Mouse (Mus musculus): ENCODE data around the gene Psmd6. TPM values are rescaled to one million over a fixed set of nuclear protein-coding genes. Genes with fewer than 3 reads are reported as not detected.

Psmd6 gene
- polyA plus RNA-seq (2012; rRNA removed), result 86.8 and 93.1 TPM in 2 replicates

DNA sequence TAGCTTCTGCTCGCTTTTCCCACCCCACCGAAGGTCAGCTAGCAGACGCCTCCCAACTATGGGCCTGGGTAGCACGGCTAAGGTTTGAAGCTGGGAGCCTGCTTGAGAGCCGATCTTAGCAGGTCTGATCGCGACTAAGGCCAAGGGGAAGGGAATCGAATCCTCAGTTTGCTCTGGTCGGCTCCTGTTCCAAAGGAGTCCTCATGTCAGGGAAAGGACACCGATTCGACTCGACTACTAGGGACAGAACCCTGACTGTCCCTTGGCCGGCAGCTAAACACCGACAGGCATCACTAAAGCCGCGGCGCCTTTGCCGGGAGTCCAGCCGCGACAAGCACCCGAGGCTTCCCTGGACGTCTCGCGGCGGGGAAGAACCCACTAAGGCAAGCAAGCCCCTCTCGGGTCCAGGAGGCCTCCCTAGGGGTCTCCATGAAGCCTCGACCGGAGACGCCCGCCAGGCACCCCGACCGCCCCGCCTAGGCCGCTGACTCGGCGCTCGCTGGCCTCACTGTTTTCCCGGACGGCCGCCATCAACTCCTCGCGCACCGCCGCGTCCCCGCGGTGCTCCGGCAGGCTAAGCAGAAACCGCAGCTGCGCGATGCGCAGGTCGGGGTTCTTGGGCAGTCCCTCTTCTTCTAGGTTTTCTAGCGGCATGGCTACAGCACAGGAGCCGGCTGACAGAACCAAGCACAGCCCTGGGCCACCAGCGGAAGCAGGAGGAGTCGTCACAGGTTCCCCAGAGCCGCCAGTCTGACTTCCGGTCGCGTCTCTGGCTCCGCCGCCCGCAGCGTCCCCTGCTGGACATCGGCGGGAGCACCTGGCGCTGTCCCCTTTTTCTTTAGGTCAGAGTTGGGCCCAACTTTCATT, at the start of gene Psmd6:
TSS of gene Psmd6 (minus strand) at position 755 of the 867 bp plus-strand sequence.
- Histone ChIP-seq H3K4me1 (ENCODE audit: control insufficient read depth, insufficient read depth, low read length) (peaks cover 3% of the 10 kb centered on the region; the same call in 1 of the 2 replicates), H3K4me3 (ENCODE audit: insufficient read depth, low read length) (peak within 1 kb of the TSS; percentile 74), H3K27ac (ENCODE audit: insufficient read depth, low read length) (peak within 1 kb of the TSS; percentile 92)
- peak; percentile 72 for TF ChIP-seq POLR2A (IDR thresholded peaks at IDR 0.05; ENCODE audit: extremely low read depth, insufficient read depth, low read length)
- peak; percentile 66 for TF ChIP-seq CTCF (IDR thresholded peaks at IDR 0.05; ENCODE audit: extremely low read depth, insufficient read depth, low read length)

GRCm38 (mm10) chr14:14110710-14111109, 10.1 kb downstream of the Psmd6 start:
- TF ChIP-seq CTCF (IDR thresholded peaks at IDR 0.05; ENCODE audit: extremely low read depth, insufficient read depth, low read length) (no peak), POLR2A (IDR thresholded peaks at IDR 0.05; ENCODE audit: extremely low read depth, insufficient read depth, low read length) (no peak)
- Histone ChIP-seq H3K27ac (ENCODE audit: insufficient read depth, low read length) (no peak overlapping the region), H3K4me3 (ENCODE audit: insufficient read depth, low read length) (no peak overlapping the region), H3K4me1 (ENCODE audit: control insufficient read depth, insufficient read depth, low read length) (no peaks in the 10 kb centered on the region)

DNA sequence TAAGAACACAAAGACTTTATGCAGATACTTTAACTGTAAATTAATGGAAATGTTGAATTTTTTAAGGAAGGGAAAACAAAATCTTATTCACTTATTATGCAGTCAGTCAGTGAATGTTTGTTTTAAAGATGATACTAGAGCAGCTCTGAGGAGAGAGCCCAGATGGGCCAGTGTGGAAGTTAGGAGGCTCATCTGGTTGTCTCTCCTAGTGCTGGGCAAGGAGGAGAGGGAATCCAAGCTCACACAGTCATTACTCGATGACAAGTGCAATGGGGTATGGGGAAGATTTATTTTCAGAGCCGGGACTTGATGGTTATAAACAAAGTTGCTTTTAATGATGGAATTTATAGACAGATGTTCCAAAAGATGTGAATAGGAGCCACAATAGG, 15.9 kb downstream of the Psmd6 start:
- Histone ChIP-seq H3K4me1 (ENCODE audit: control insufficient read depth, insufficient read depth, low read length) (no peaks in the 10 kb centered on the region; the same call in 1 of the 2 replicates), H3K4me3 (ENCODE audit: insufficient read depth, low read length) (no peak overlapping the region), H3K27ac (ENCODE audit: insufficient read depth, low read length) (no peak overlapping the region)
- no peak for TF ChIP-seq POLR2A (IDR thresholded peaks at IDR 0.05; ENCODE audit: extremely low read depth, insufficient read depth, low read length)
- TF ChIP-seq CTCF (IDR thresholded peaks at IDR 0.05; ENCODE audit: extremely low read depth, insufficient read depth, low read length), result no peak

GRCm38 (mm10) chr14:14104213-14104929, 16.4 kb downstream of the Psmd6 start:
- no peak overlapping the region for H3K4me3 ChIP-seq (ENCODE audit: insufficient read depth, low read length)
- no peak for TF ChIP-seq POLR2A (IDR thresholded peaks at IDR 0.05; ENCODE audit: extremely low read depth, insufficient read depth, low read length)
- TF ChIP-seq CTCF (IDR thresholded peaks at IDR 0.05; ENCODE audit: extremely low read depth, insufficient read depth, low read length), result no peak

DNA sequence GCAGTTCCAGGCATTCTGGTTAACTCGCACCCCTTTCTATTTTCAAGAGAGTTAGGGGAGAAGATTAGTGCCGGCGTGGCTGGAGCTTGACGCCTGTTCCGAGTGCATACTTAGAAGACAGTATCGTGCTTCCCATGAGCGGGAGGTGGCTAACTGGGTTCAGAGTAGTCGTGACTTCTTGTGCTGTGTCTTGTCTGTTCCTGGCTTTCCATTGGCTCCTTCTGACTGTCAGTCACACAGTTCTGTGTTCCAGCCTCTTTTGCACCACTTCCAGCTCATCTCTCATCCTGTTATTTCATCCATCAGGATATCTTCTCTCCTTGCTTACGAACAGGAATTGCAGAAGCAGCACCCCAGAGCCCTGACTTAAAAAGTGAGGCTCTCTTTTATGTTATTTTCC, 19.5 kb downstream of the Psmd6 start:
- no peak overlapping the region for H3K27ac ChIP-seq (ENCODE audit: insufficient read depth, low read length)
- peaks cover 3% of the 10 kb centered on the region; the same call in 1 of the 2 replicates for H3K4me1 ChIP-seq (ENCODE audit: control insufficient read depth, insufficient read depth, low read length)
- no peak overlapping the region for H3K4me3 ChIP-seq (ENCODE audit: insufficient read depth, low read length)
- TF ChIP-seq CTCF (IDR thresholded peaks at IDR 0.05; ENCODE audit: extremely low read depth, insufficient read depth, low read length), result no peak
- TF ChIP-seq POLR2A (IDR thresholded peaks at IDR 0.05; ENCODE audit: extremely low read depth, insufficient read depth, low read length), result no peak

More at GRCm38 (mm10) chr14:14104213-14104929, 16.4 kb downstream of the Psmd6 start:
- Histone ChIP-seq H3K27ac (ENCODE audit: insufficient read depth, low read length) (no peak overlapping the region), H3K4me1 (ENCODE audit: control insufficient read depth, insufficient read depth, low read length) (no peaks in the 10 kb centered on the region; the same call in 1 of the 2 replicates)

GRCm38 (mm10) chr14:14100773-14101280, 20.0 kb downstream of the Psmd6 start:
- TF ChIP-seq CTCF (IDR thresholded peaks at IDR 0.05; ENCODE audit: extremely low read depth, insufficient read depth, low read length), result no peak
- no peak for TF ChIP-seq POLR2A (IDR thresholded peaks at IDR 0.05; ENCODE audit: extremely low read depth, insufficient read depth, low read length)
- Histone ChIP-seq H3K27ac (ENCODE audit: insufficient read depth, low read length) (no peak overlapping the region), H3K4me3 (ENCODE audit: insufficient read depth, low read length) (no peak overlapping the region), H3K4me1 (ENCODE audit: control insufficient read depth, insufficient read depth, low read length) (peaks cover 3% of the 10 kb centered on the region; the same call in 1 of the 2 replicates)

DNA sequence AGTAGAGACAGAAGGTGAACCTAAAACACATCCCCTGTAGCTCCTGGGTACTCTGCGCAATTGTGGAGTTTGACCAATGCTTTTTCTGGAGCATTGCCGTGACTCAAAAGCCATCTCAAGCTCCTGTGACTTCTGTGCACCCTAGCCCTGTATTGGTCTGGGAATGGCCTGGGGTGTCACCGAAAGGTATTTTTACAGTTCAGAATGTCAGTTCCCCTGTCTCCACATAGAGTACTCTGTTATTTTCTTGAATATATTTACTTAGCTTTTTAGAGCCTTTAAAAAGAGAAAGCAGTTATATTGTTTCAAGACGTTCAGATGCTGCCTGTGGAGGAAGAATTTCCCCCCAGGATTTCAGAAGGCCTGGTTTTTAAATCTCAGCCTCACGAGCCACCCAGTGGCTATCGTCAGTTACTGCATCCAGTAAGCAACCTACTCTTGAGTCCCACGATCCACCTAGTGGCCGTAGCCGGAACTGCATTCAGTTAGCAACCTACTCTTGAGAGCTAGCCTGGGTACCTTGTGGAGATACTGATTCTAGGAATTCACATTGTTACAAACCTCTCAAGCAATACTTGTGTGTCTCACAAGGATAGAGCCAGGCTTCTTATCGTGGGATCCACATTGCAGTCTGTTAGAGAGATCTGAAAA, 22.3 kb downstream of the Psmd6 start:
- Histone ChIP-seq H3K4me3 (ENCODE audit: insufficient read depth, low read length) (no peak overlapping the region), H3K27ac (ENCODE audit: insufficient read depth, low read length) (no peak overlapping the region), H3K4me1 (ENCODE audit: control insufficient read depth, insufficient read depth, low read length) (peaks cover 3% of the 10 kb centered on the region; the same call in 1 of the 2 replicates)
- TF ChIP-seq CTCF (IDR thresholded peaks at IDR 0.05; ENCODE audit: extremely low read depth, insufficient read depth, low read length), result peak; percentile 99
- no peak for TF ChIP-seq POLR2A (IDR thresholded peaks at IDR 0.05; ENCODE audit: extremely low read depth, insufficient read depth, low read length)

DNA sequence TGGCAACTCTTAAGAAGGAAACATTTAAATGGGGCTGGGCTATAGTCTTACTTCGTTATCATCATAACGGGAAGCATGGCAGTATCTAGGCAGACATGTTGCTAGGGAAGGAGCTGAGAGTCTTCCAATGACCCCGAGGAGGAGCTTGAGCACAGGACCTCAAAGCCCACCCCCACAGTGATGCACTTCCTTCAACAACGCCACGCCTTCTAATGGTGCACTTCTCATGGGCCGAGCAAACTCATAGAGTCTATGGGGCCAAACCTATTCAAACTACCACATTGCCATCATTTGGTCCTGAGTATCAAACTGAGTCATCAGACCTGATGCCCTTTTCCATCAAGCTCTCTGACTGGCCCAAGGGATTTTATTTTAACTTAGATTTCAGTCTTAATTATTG, 30.2 kb downstream of the Psmd6 start:
- Histone ChIP-seq H3K27ac (ENCODE audit: insufficient read depth, low read length) (no peak overlapping the region), H3K4me3 (ENCODE audit: insufficient read depth, low read length) (no peak overlapping the region)
- TF ChIP-seq POLR2A (IDR thresholded peaks at IDR 0.05; ENCODE audit: extremely low read depth, insufficient read depth, low read length), result no peak
- TF ChIP-seq CTCF (IDR thresholded peaks at IDR 0.05; ENCODE audit: extremely low read depth, insufficient read depth, low read length), result no peak

More for the DNA sequence above, 30.2 kb downstream of the Psmd6 start:
- no peaks in the 10 kb centered on the region for H3K4me1 ChIP-seq (ENCODE audit: control insufficient read depth, insufficient read depth, low read length)
